Mouse (Mus musculus): ENCODE results near the gene Gm20388. TPM values are rescaled to one million over a fixed set of nuclear protein-coding genes. Genes with fewer than 3 reads are reported as not detected.

Gm20388 gene
- polyA plus RNA-seq, 1 experiment from 2014 or later: 3.6 TPM

GRCm38 (mm10) chr8:123376106-123376505 is 3465.5 kb downstream of the Gm20388 start:
- 73% methylated on average over 8 of the region's 8 CpGs for WGBS
- no peak for DNase-seq (ENCODE audit: low spot score)
- peaks cover 37% of the 10 kb centered on the region for H3K36me3 ChIP-seq (replicated peaks)
- no peak overlapping the region for H3K27ac ChIP-seq (replicated peaks)
- H3K4me1 ChIP-seq: peaks cover 24% of the 10 kb centered on the region
- no peaks in the 10 kb centered on the region for H3K27me3 ChIP-seq (replicated peaks; ENCODE audit: low read depth, poor library complexity, severe bottlenecking)
- H3K4me3 ChIP-seq: no peak overlapping the region
- H3K9me3 ChIP-seq: no peaks in the 10 kb centered on the region

- Histone ChIP-seq H3K27ac (replicated peaks) (no peak overlapping the region), H3K27me3 (replicated peaks; ENCODE audit: low read depth, poor library complexity, severe bottlenecking) (no peaks in the 10 kb centered on the region), H3K4me3 (no peak overlapping the region), H3K9me3 (no peaks in the 10 kb centered on the region), H3K4me1 (no peaks in the 10 kb centered on the region), H3K36me3 (replicated peaks) (peaks cover 78% of the 10 kb centered on the region)
- whole genome bisulfite sequencing: 92% methylated on average over 4 of the region's 4 CpGs
- DNase-seq (ENCODE audit: low spot score): no peak
Observed at GRCm38 (mm10) chr8:123381711-123382110, 3471.1 kb downstream of the Gm20388 start.

GRCm38 (mm10) chr8:123382516-123382915 is 3471.9 kb downstream of the Gm20388 start:
- no peak overlapping the region for H3K27ac ChIP-seq (replicated peaks)
- H3K27me3 ChIP-seq (replicated peaks; ENCODE audit: low read depth, poor library complexity, severe bottlenecking): no peaks in the 10 kb centered on the region
- DNase-seq (ENCODE audit: low spot score): no peak
- H3K36me3 ChIP-seq (replicated peaks): peaks cover 80% of the 10 kb centered on the region
- no peaks in the 10 kb centered on the region for H3K9me3 ChIP-seq
- H3K4me3 ChIP-seq: no peak overlapping the region
- H3K4me1 ChIP-seq: no peaks in the 10 kb centered on the region
- 90% methylated on average over 8 of the region's 8 CpGs for WGBS

GRCm38 (mm10) chr8:123384883-123385540 is 3474.4 kb downstream of the Gm20388 start:
- no peak overlapping the region for H3K27ac ChIP-seq (replicated peaks)
- H3K27me3 ChIP-seq (replicated peaks; ENCODE audit: low read depth, poor library complexity, severe bottlenecking): no peaks in the 10 kb centered on the region
- H3K9me3 ChIP-seq: no peaks in the 10 kb centered on the region
- DNase-seq (ENCODE audit: low spot score): peak; percentile 40
- H3K4me3 ChIP-seq: no peak overlapping the region
- 75% methylated on average over 9 of the region's 9 CpGs for WGBS
- H3K36me3 ChIP-seq (replicated peaks): peaks cover 94% of the 10 kb centered on the region
- H3K4me1 ChIP-seq: no peaks in the 10 kb centered on the region

GRCm38 (mm10) chr8:123387041-123387440 is 3476.4 kb downstream of the Gm20388 start:
- DNase-seq (ENCODE audit: low spot score): no peak
- 73% methylated on average over 3 of the region's 3 CpGs for WGBS
- Histone ChIP-seq H3K4me1 (no peaks in the 10 kb centered on the region), H3K27me3 (replicated peaks; ENCODE audit: low read depth, poor library complexity, severe bottlenecking) (no peaks in the 10 kb centered on the region), H3K27ac (replicated peaks) (no peak overlapping the region), H3K9me3 (no peaks in the 10 kb centered on the region), H3K4me3 (no peak overlapping the region), H3K36me3 (replicated peaks) (peaks cover 100% of the 10 kb centered on the region)

GRCm38 (mm10) chr8:123387801-123388200 is 3477.2 kb downstream of the Gm20388 start:
- Histone ChIP-seq H3K4me3 (no peak overlapping the region), H3K27ac (replicated peaks) (no peak overlapping the region), H3K4me1 (no peaks in the 10 kb centered on the region), H3K36me3 (replicated peaks) (peaks cover 100% of the 10 kb centered on the region), H3K9me3 (no peaks in the 10 kb centered on the region), H3K27me3 (replicated peaks; ENCODE audit: low read depth, poor library complexity, severe bottlenecking) (no peaks in the 10 kb centered on the region)
- 89% methylated on average over 8 of the region's 8 CpGs for WGBS
- no peak for DNase-seq (ENCODE audit: low spot score)

GRCm38 (mm10) chr8:123389026-123389425 is 3478.4 kb downstream of the Gm20388 start:
- Histone ChIP-seq H3K9me3 (no peaks in the 10 kb centered on the region), H3K36me3 (replicated peaks) (peaks cover 100% of the 10 kb centered on the region), H3K27ac (replicated peaks) (no peak overlapping the region), H3K4me1 (no peaks in the 10 kb centered on the region), H3K27me3 (replicated peaks; ENCODE audit: low read depth, poor library complexity, severe bottlenecking) (no peaks in the 10 kb centered on the region), H3K4me3 (no peak overlapping the region)
- DNase-seq (ENCODE audit: low spot score): no peak
- WGBS: 94% methylated on average over 7 of the region's 7 CpGs

- Histone ChIP-seq H3K4me1 (no peaks in the 10 kb centered on the region), H3K4me3 (no peak overlapping the region), H3K27me3 (replicated peaks; ENCODE audit: low read depth, poor library complexity, severe bottlenecking) (no peaks in the 10 kb centered on the region), H3K27ac (replicated peaks) (no peak overlapping the region), H3K36me3 (replicated peaks) (peaks cover 100% of the 10 kb centered on the region), H3K9me3 (no peaks in the 10 kb centered on the region)
- WGBS: 93% methylated on average over 13 of the region's 13 CpGs
- no peak for DNase-seq (ENCODE audit: low spot score)
Observed at GRCm38 (mm10) chr8:123398308-123398707, 3487.7 kb downstream of the Gm20388 start.

GRCm38 (mm10) chr8:123401936-123402335 is 3491.3 kb downstream of the Gm20388 start:
- no peaks in the 10 kb centered on the region for H3K9me3 ChIP-seq
- peaks cover 10% of the 10 kb centered on the region; the same call in 1 of the 2 replicates for H3K4me1 ChIP-seq
- H3K27ac ChIP-seq (replicated peaks): no peak overlapping the region
- no peaks in the 10 kb centered on the region for H3K27me3 ChIP-seq (replicated peaks; ENCODE audit: low read depth, poor library complexity, severe bottlenecking)
- H3K36me3 ChIP-seq (replicated peaks): peaks cover 67% of the 10 kb centered on the region
- WGBS: 91% methylated on average over 9 of the region's 9 CpGs
- no peak for DNase-seq (ENCODE audit: low spot score)
- H3K4me3 ChIP-seq: no peak overlapping the region

GRCm38 (mm10) chr8:123402730-123403326 is 3492.2 kb downstream of the Gm20388 start:
- 88% methylated on average over 9 of the region's 9 CpGs for WGBS
- H3K27ac ChIP-seq (replicated peaks): no peak overlapping the region
- peaks cover 58% of the 10 kb centered on the region for H3K36me3 ChIP-seq (replicated peaks)
- H3K4me1 ChIP-seq: peaks cover 11% of the 10 kb centered on the region; the same call in 1 of the 2 replicates
- H3K9me3 ChIP-seq: no peaks in the 10 kb centered on the region
- H3K27me3 ChIP-seq (replicated peaks; ENCODE audit: low read depth, poor library complexity, severe bottlenecking): peaks cover 5% of the 10 kb centered on the region
- no peak for DNase-seq (ENCODE audit: low spot score)
- no peak overlapping the region for H3K4me3 ChIP-seq

GRCm38 (mm10) chr8:123404521-123404920 is 3493.9 kb downstream of the Gm20388 start:
- no peak for DNase-seq (ENCODE audit: low spot score)
- Histone ChIP-seq H3K4me3 (no peak overlapping the region), H3K27ac (replicated peaks) (no peak overlapping the region), H3K36me3 (replicated peaks) (peaks cover 41% of the 10 kb centered on the region), H3K27me3 (replicated peaks; ENCODE audit: low read depth, poor library complexity, severe bottlenecking) (peaks cover 19% of the 10 kb centered on the region), H3K9me3 (no peaks in the 10 kb centered on the region), H3K4me1 (peaks cover 17% of the 10 kb centered on the region)
- 32% methylated on average over 8 of the region's 8 CpGs for WGBS

GRCm38 (mm10) chr8:123406786-123407185 is 3496.1 kb downstream of the Gm20388 start, which contains the start of gene Mc1r:
Mc1r (plus strand) TSS chr8:123407107.
- H3K27me3 ChIP-seq (replicated peaks; ENCODE audit: low read depth, poor library complexity, severe bottlenecking): peaks cover 42% of the 10 kb centered on the region
- H3K4me1 ChIP-seq: peaks cover 39% of the 10 kb centered on the region
- H3K36me3 ChIP-seq (replicated peaks): peaks cover 18% of the 10 kb centered on the region
- H3K9me3 ChIP-seq: no peaks in the 10 kb centered on the region
- DNase-seq (ENCODE audit: low spot score): peak; percentile 77
- no peak within 1 kb of the TSS for H3K27ac ChIP-seq (replicated peaks)
- H3K4me3 ChIP-seq: no peak within 1 kb of the TSS
- WGBS: 8% methylated on average over 4 of the region's 4 CpGs

- H3K36me3 ChIP-seq (replicated peaks): peaks cover 10% of the 10 kb centered on the region
- no peaks in the 10 kb centered on the region for H3K9me3 ChIP-seq
- H3K27ac ChIP-seq (replicated peaks): no peak overlapping the region
- 94% methylated on average over 13 of the region's 13 CpGs for WGBS
- no peak for DNase-seq (ENCODE audit: low spot score)
- H3K27me3 ChIP-seq (replicated peaks; ENCODE audit: low read depth, poor library complexity, severe bottlenecking): peaks cover 50% of the 10 kb centered on the region
- no peak overlapping the region for H3K4me3 ChIP-seq
- peaks cover 48% of the 10 kb centered on the region for H3K4me1 ChIP-seq
Observed at GRCm38 (mm10) chr8:123407612-123408011, 3497.0 kb downstream of the Gm20388 start.

Data from embryonic facial prominence, embryonic 10.5 days (tissue).